Comparison of ENCODE assay signal across 19 mouse cellular contexts in the genomic region with DNA sequence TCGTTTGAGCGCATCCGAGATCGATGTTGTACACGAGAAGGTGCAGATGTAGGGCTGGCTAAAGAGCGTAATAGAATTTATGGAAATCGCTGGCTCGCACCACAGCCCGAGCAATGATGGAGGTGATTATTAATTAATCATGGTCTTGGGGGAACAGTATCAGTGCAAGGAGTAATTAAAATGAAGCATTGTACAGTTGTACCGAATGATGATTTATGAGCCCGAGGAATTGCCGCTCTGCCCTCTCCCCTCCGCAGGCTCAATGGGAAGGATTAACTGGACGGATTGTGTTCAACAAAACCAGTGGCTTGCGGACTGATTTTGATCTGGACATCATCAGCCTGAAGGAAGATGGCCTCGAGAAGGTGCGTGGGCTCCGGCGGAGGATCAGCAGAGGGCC.
DNase-seq lines count a peak whose midpoint lies in the region; ATAC-seq and TF ChIP-seq lines count a peak whose summit lies in the region.
"Had no signal": no experiment of that assay in that cellular context is flagged by ENCODE, and none has a peak within 500 bp of the region (broad histone marks: within the 10 kb centered on the region; RNA-seq: fewer than 3 reads in every experiment).

No protein-coding gene starts in this region.

- peaks cover 31% of the 10 kb centered on the region for H3K4me1 ChIP-seq in hindbrain, embryonic 13.5 days (replicated peaks)
- peaks cover 6% of the 10 kb centered on the region for H3K4me1 ChIP-seq in hindbrain, embryonic 11.5 days (replicated peaks; ENCODE audit: control insufficient read depth, insufficient read depth, low read length)
- H3K4me1 ChIP-seq in hindbrain, embryonic 14.5 days (replicated peaks; ENCODE audit: control insufficient read depth, insufficient read depth, low read length), result peaks cover 9% of the 10 kb centered on the region
- peaks cover 20% of the 10 kb centered on the region for H3K4me1 ChIP-seq in hindbrain, embryonic 15.5 days (replicated peaks)
- H3K4me1 ChIP-seq in hindbrain, postnatal 0 days (ENCODE audit: insufficient read depth, low read length), result peaks cover 6% of the 10 kb centered on the region; the same call in 1 of the 2 replicates

- 0 out of 2 replicates have a peak, but pooled peaks have one; percentile 37 for ATAC-seq in hindbrain, embryonic 13.5 days (ENCODE audit: low FRiP score)
- ATAC-seq in hindbrain, embryonic 11.5 days (ENCODE audit: low FRiP score), result no peak
- ATAC-seq in hindbrain, embryonic 14.5 days (ENCODE audit: low FRiP score), result no peak
- peak; percentile 28; the same call in 1 of the 2 replicates for ATAC-seq in hindbrain, embryonic 15.5 days (ENCODE audit: low FRiP score, low read depth)
- ATAC-seq in hindbrain, postnatal 0 days, result no peak
- ATAC-seq: forebrain, embryonic 13.5 days; forebrain, embryonic 15.5 days; forebrain, postnatal 0 days had no signal

- H3K27me3 ChIP-seq in hindbrain, embryonic 13.5 days, result 0 out of 2 replicates have a peak, but pooled peaks cover 10% of the 10 kb centered on the region
- H3K27me3 ChIP-seq in hindbrain, embryonic 11.5 days (ENCODE audit: control insufficient read depth, insufficient read depth, low read length), result no peaks in the 10 kb centered on the region
- no peaks in the 10 kb centered on the region for H3K27me3 ChIP-seq in hindbrain, embryonic 14.5 days (ENCODE audit: control insufficient read depth, insufficient read depth, low read length)
- peaks cover 4% of the 10 kb centered on the region; the same call in 1 of the 2 replicates for H3K27me3 ChIP-seq in hindbrain, embryonic 15.5 days
- no peaks in the 10 kb centered on the region for H3K27me3 ChIP-seq in hindbrain, postnatal 0 days (ENCODE audit: insufficient read depth, low read length)
- H3K27me3 ChIP-seq: forebrain, embryonic 15.5 days had no signal

- H3K4me2 ChIP-seq in hindbrain, embryonic 13.5 days, result no peak overlapping the region
- H3K4me2 ChIP-seq in hindbrain, embryonic 11.5 days (replicated peaks; ENCODE audit: low read depth, low read length), result no peak overlapping the region
- no peak overlapping the region for H3K4me2 ChIP-seq in hindbrain, embryonic 14.5 days (replicated peaks)
- H3K4me2 ChIP-seq in hindbrain, embryonic 15.5 days, result no peak overlapping the region
- H3K4me2 ChIP-seq in hindbrain, postnatal 0 days (ENCODE audit: low read depth, low read length), result no peak overlapping the region
- H3K4me2 ChIP-seq: embryonic facial prominence, embryonic 12.5 days; forebrain, embryonic 13.5 days; forebrain, embryonic 15.5 days had no signal

- H3K36me3 ChIP-seq in hindbrain, embryonic 13.5 days, result peaks cover 10% of the 10 kb centered on the region
- no peaks in the 10 kb centered on the region for H3K36me3 ChIP-seq in hindbrain, embryonic 11.5 days (ENCODE audit: control insufficient read depth, insufficient read depth, low read length)
- H3K36me3 ChIP-seq in hindbrain, embryonic 14.5 days (replicated peaks; ENCODE audit: control insufficient read depth, insufficient read depth), result no peaks in the 10 kb centered on the region
- no peaks in the 10 kb centered on the region for H3K36me3 ChIP-seq in hindbrain, embryonic 15.5 days
- H3K36me3 ChIP-seq in hindbrain, postnatal 0 days (ENCODE audit: insufficient read depth, low read length), result no peaks in the 10 kb centered on the region; the same call in 1 of the 2 replicates
- H3K36me3 ChIP-seq: embryonic facial prominence, embryonic 10.5 days; embryonic facial prominence, embryonic 12.5 days; forebrain, embryonic 15.5 days had no signal

- H3K9me3 ChIP-seq in hindbrain, embryonic 13.5 days, result no peaks in the 10 kb centered on the region
- H3K9me3 ChIP-seq in hindbrain, embryonic 11.5 days (ENCODE audit: control insufficient read depth, low read length), result no peaks in the 10 kb centered on the region
- H3K9me3 ChIP-seq in hindbrain, embryonic 14.5 days (ENCODE audit: control insufficient read depth, low read length), result no peaks in the 10 kb centered on the region
- no peaks in the 10 kb centered on the region for H3K9me3 ChIP-seq in hindbrain, embryonic 15.5 days
- H3K9me3 ChIP-seq in hindbrain, postnatal 0 days (ENCODE audit: low read length), result no peaks in the 10 kb centered on the region
- H3K9me3 ChIP-seq: embryonic facial prominence, embryonic 10.5 days; embryonic facial prominence, embryonic 12.5 days; forebrain, embryonic 13.5 days; forebrain, embryonic 15.5 days had no signal

- no peak for DNase-seq in hindbrain, embryonic 11.5 days (ENCODE audit: low spot score)
- peak; percentile 63 for DNase-seq in hindbrain, embryonic 14.5 days (ENCODE audit: low spot score)
- peak; percentile 38 for DNase-seq in hindbrain, postnatal 0 days (ENCODE audit: low spot score)
- DNase-seq in adrenal gland, postnatal 14 days, result no peak
- no peak for DNase-seq in ovary, postnatal 10 days (ENCODE audit: low spot score)
- DNase-seq: adrenal gland, adult 2 months; adrenal gland, postnatal 25 days; cerebellum, adult 11 months; cerebellum, adult 18-20 months; cerebellum, adult 8-10 months; cerebellum, adult 9-11 months; cerebellum, postnatal 25 days; forebrain, postnatal 0 days had no signal

- H3K4me3 ChIP-seq in hindbrain, embryonic 13.5 days, result no peak overlapping the region
- H3K4me3 ChIP-seq in hindbrain, embryonic 11.5 days (ENCODE audit: low read depth, low read length), result no peak overlapping the region
- no peak overlapping the region for H3K4me3 ChIP-seq in hindbrain, embryonic 14.5 days (replicated peaks; ENCODE audit: low read length)
- H3K4me3 ChIP-seq in hindbrain, embryonic 15.5 days, result no peak overlapping the region
- H3K4me3 ChIP-seq in hindbrain, postnatal 0 days (ENCODE audit: low read length), result no peak overlapping the region
- H3K4me3 ChIP-seq: embryonic facial prominence, embryonic 10.5 days; embryonic facial prominence, embryonic 12.5 days; forebrain, embryonic 13.5 days; forebrain, embryonic 15.5 days had no signal

- peak overlapping the region; percentile 74 for H3K27ac ChIP-seq in hindbrain, embryonic 13.5 days
- H3K27ac ChIP-seq in hindbrain, embryonic 11.5 days (ENCODE audit: low read depth, low read length), result no peak overlapping the region
- no peak overlapping the region for H3K27ac ChIP-seq in hindbrain, embryonic 14.5 days
- H3K27ac ChIP-seq in hindbrain, embryonic 15.5 days (replicated peaks), result no peak overlapping the region
- H3K27ac ChIP-seq in hindbrain, postnatal 0 days, result no peak overlapping the region
- H3K27ac ChIP-seq: embryonic facial prominence, embryonic 10.5 days; embryonic facial prominence, embryonic 12.5 days; forebrain, embryonic 13.5 days; forebrain, embryonic 15.5 days had no signal

- no peak for TF ChIP-seq CTCF in hindbrain, postnatal 0 days (IDR thresholded peaks at IDR 0.05; ENCODE audit: low read depth)

- 50% methylated on average over 19 of the region's 19 CpGs for WGBS in hindbrain, embryonic 13.5 days
- 83% methylated on average over 19 of the region's 19 CpGs for WGBS in hindbrain, embryonic 11.5 days
- WGBS in hindbrain, embryonic 14.5 days, result 58% methylated on average over 19 of the region's 19 CpGs
- 55% methylated on average over 19 of the region's 19 CpGs for WGBS in hindbrain, embryonic 15.5 days
- 69% methylated on average over 19 of the region's 19 CpGs for WGBS in hindbrain, postnatal 0 days

- H3K9ac ChIP-seq in hindbrain, embryonic 13.5 days, result no peak overlapping the region
- H3K9ac ChIP-seq in hindbrain, embryonic 11.5 days (ENCODE audit: low read depth, low read length), result no peak overlapping the region
- H3K9ac ChIP-seq in hindbrain, embryonic 14.5 days, result no peak overlapping the region
- H3K9ac ChIP-seq in hindbrain, embryonic 15.5 days, result no peak overlapping the region
- no peak overlapping the region for H3K9ac ChIP-seq in hindbrain, postnatal 0 days (replicated peaks; ENCODE audit: low read length)
- H3K9ac ChIP-seq: embryonic facial prominence, embryonic 12.5 days; forebrain, embryonic 13.5 days; forebrain, embryonic 15.5 days; forebrain, postnatal 0 days had no signal

Comparison
In these comparisons a context has a peak if more than half of its experiments do, and no peak if none do; other contexts are left out.
1. ATAC-seq: peak in hindbrain, embryonic 13.5 days (single experiment) and hindbrain, embryonic 15.5 days (single experiment); none in hindbrain, embryonic 11.5 days (single experiment), hindbrain, embryonic 14.5 days (single experiment) and hindbrain, postnatal 0 days (single experiment).
2. DNase-seq: peak in hindbrain, embryonic 14.5 days (single experiment) and hindbrain, postnatal 0 days (single experiment); none in hindbrain, embryonic 11.5 days (single experiment), adrenal gland, postnatal 14 days (single experiment) and ovary, postnatal 10 days (single experiment).